Comparison of ENCODE assay signal across 8 mouse cellular contexts in the genomic region with DNA sequence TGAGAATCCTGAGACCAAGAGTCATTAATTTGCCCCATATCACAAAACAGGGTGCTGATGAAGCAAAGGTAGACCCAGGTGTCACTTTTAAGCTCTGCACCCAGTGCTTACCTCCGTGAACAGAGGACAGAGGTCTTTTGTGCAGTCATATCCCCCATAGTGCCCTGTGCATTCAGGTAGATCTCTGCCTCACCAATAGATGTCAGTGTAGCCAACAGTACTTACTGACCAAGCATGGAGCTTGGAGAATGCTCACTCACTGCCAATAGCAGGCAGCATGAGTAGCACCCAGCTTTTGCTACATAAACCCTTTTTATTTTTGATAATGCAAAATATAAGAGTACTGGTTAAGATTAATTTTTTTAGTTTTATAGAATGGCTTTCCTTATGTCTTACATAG.
A peak's percentile ranks its signal among the peaks of the same experiment; 100 is the strongest.
DNase-seq lines count a peak whose midpoint lies in the region; ATAC-seq lines count a peak whose summit lies in the region.

No protein-coding gene starts in this region.

- no peak overlapping the region for H3K4me2 ChIP-seq in forebrain, embryonic 11.5 days (ENCODE audit: low read depth, low read length, severe bottlenecking)
- no peak overlapping the region for H3K4me2 ChIP-seq in midbrain, embryonic 12.5 days (replicated peaks)

- no peak overlapping the region for H3K4me3 ChIP-seq in forebrain, embryonic 11.5 days (ENCODE audit: low read depth, low read length)
- H3K4me3 ChIP-seq in forebrain, embryonic 10.5 days, result no peak overlapping the region
- no peak overlapping the region for H3K4me3 ChIP-seq in midbrain, embryonic 12.5 days

- no peaks in the 10 kb centered on the region for H3K27me3 ChIP-seq in forebrain, embryonic 11.5 days (ENCODE audit: control insufficient read depth, insufficient read depth, low read length)
- no peaks in the 10 kb centered on the region for H3K27me3 ChIP-seq in forebrain, embryonic 10.5 days (ENCODE audit: poor library complexity, severe bottlenecking)
- no peaks in the 10 kb centered on the region for H3K27me3 ChIP-seq in midbrain, embryonic 12.5 days

- no peak for DNase-seq in forebrain, embryonic 11.5 days (ENCODE audit: low spot score)
- DNase-seq in forebrain, embryonic 10.5 days (ENCODE audit: extremely low spot score, low spot score), result no peak
- peak; percentile 2 for DNase-seq in thymus, postnatal 0 days (ENCODE audit: low spot score)
- DNase-seq in thymus, adult 18-20 months, result no peak
- DNase-seq in forelimb bud, embryonic 11.5 days (ENCODE audit: low read depth, low spot score), result peak; percentile 26

- no peaks in the 10 kb centered on the region for H3K9me3 ChIP-seq in forebrain, embryonic 11.5 days (ENCODE audit: control insufficient read depth, low read length)
- no peaks in the 10 kb centered on the region for H3K9me3 ChIP-seq in forebrain, embryonic 10.5 days
- H3K9me3 ChIP-seq in midbrain, embryonic 12.5 days, result no peaks in the 10 kb centered on the region

- WGBS in forebrain, embryonic 11.5 days, result 45% methylated on average over 1 of the region's 1 CpGs
- 21% methylated on average over 1 of the region's 1 CpGs for WGBS in forebrain, embryonic 10.5 days
- WGBS in midbrain, embryonic 12.5 days, result 18% methylated on average over 1 of the region's 1 CpGs

- no peak overlapping the region for H3K9ac ChIP-seq in forebrain, embryonic 11.5 days (ENCODE audit: low read length)
- no peak overlapping the region for H3K9ac ChIP-seq in midbrain, embryonic 12.5 days (replicated peaks)

- ATAC-seq in forebrain, embryonic 11.5 days (replicated peaks; ENCODE audit: low FRiP score), result peak; percentile 53; the same call in 1 of the 2 replicates
- peak; percentile 77 for ATAC-seq in midbrain, embryonic 12.5 days (ENCODE audit: low FRiP score, low read depth)
- ATAC-seq in activated CD4-positive, CD25-positive, alpha-beta regulatory T cell, adult 4 months, result no peak
- no peak for ATAC-seq in monocyte, adult 5-6 weeks (replicated peaks; ENCODE audit: insufficient number of reproducible peaks, low FRiP score, low TSS enrichment, poor library complexity, severe bottlenecking)

- H3K4me1 ChIP-seq in forebrain, embryonic 11.5 days (replicated peaks; ENCODE audit: control insufficient read depth, insufficient read depth, low read length), result peaks cover 2% of the 10 kb centered on the region
- H3K4me1 ChIP-seq in forebrain, embryonic 10.5 days, result peaks cover 10% of the 10 kb centered on the region
- peaks cover 14% of the 10 kb centered on the region for H3K4me1 ChIP-seq in midbrain, embryonic 12.5 days

- H3K27ac ChIP-seq in forebrain, embryonic 11.5 days (ENCODE audit: low read depth, low read length), result no peak overlapping the region
- H3K27ac ChIP-seq in forebrain, embryonic 10.5 days, result no peak overlapping the region
- no peak overlapping the region for H3K27ac ChIP-seq in midbrain, embryonic 12.5 days (replicated peaks)

- no peaks in the 10 kb centered on the region for H3K36me3 ChIP-seq in forebrain, embryonic 11.5 days (ENCODE audit: control insufficient read depth, insufficient read depth, low read length)
- no peaks in the 10 kb centered on the region for H3K36me3 ChIP-seq in forebrain, embryonic 10.5 days (replicated peaks)
- H3K36me3 ChIP-seq in midbrain, embryonic 12.5 days, result no peaks in the 10 kb centered on the region

Comparison
In these comparisons a context has a peak if more than half of its experiments do, and no peak if none do; other contexts are left out.
1. DNase-seq: peak in thymus, postnatal 0 days (single experiment) and forelimb bud, embryonic 11.5 days (single experiment); none in forebrain, embryonic 11.5 days (single experiment), forebrain, embryonic 10.5 days (single experiment) and thymus, adult 18-20 months (0 of 2).
2. ATAC-seq: peak in forebrain, embryonic 11.5 days (single experiment) and midbrain, embryonic 12.5 days (single experiment); none in activated CD4-positive, CD25-positive, alpha-beta regulatory T cell, adult 4 months (single experiment) and monocyte, adult 5-6 weeks (single experiment).